Mouse (Mus musculus) monocyte, adult 5-6 weeks (primary cell): Measurements from ENCODE around the gene Tmem217. TPM values are rescaled to one million over a fixed set of nuclear protein-coding genes. Genes with fewer than 3 reads are reported as not detected.

Experiments used
- total RNA-seq: library from RNA; stranded (forward); fragments of 200-1000, 200-491, 200-594 nt; gene quantifications from 3 replicates; pipeline ENCODE4 v1.2.3, GENCODE M21; 2017

Tmem217 gene
- total RNA-seq, 1 experiment from 2014 or later, result not detected

Other genes with a start within 250 kb of the Tmem217 start
- 16.9 to 37.3 TPM (median 22.0 TPM) in 3 replicates for gene Pi16, start 234.7 kb downstream of the Tmem217 start, total RNA-seq
- 56.3 to 71.0 TPM (median 67.0 TPM) in 3 replicates for gene Mtch1, start 204.5 kb downstream of the Tmem217 start, total RNA-seq
- gene Fgd2, start 191.5 kb downstream of the Tmem217 start, total RNA-seq, result 76.8 to 91.0 TPM (median 79.1 TPM) in 3 replicates
- gene Pim1, start 61.6 kb downstream of the Tmem217 start, total RNA-seq, result 698 to 1,062 TPM (median 980 TPM) in 3 replicates
- gene Gm17657, start 2.7 kb downstream of the Tmem217 start, total RNA-seq, result not detected in 3 replicates
- 7.9 to 22.0 TPM (median 8.4 TPM) in 3 replicates for gene Tbc1d22b, start 2.6 kb downstream of the Tmem217 start, total RNA-seq
- gene Rnf8, start 62.4 kb upstream of the Tmem217 start, total RNA-seq, result 44.8 to 57.1 TPM (median 48.0 TPM) in 3 replicates
- gene Gm28043, start 62.5 kb upstream of the Tmem217 start, total RNA-seq, result 17.9 to 20.7 TPM (median 20.5 TPM) in 3 replicates
- gene Cmtr1, start 108.2 kb upstream of the Tmem217 start, total RNA-seq, result 107 to 224 TPM (median 209 TPM) in 3 replicates
- gene Ccdc167, start 164.7 kb upstream of the Tmem217 start, total RNA-seq, result 4.7 to 14.6 TPM (median 5.0 TPM) in 3 replicates